Mouse (Mus musculus) kidney, postnatal 0 days (tissue): Measurements from ENCODE around the gene Atp8b4. TPM values are rescaled to one million over a fixed set of nuclear protein-coding genes. Genes with fewer than 3 reads are reported as not detected.

ENCODE experiments used
- ATAC-seq: fragments of 200-750 bp; cut with Nextera tagmentation; replicated peaks from 2 replicates; pipeline ENCODE4 v1.8.0; 2017; ENCODE audit warnings: low read depth, moderate number of reproducible peaks, moderate TSS enrichment, moderate library complexity; ENCODE audit not compliant: low FRiP score
- DNase-seq: peaks from one replicate; pipeline ENCODE4 v3.0.0-alpha.2; 2016; ENCODE audit warnings: low spot score
- H3K27ac ChIP-seq: fragments of 300-500 bp; sonication (generic); 2 replicates; pipeline ENCODE4 v1.5.1; 2014; ENCODE audit warnings: mild to moderate bottlenecking
- H3K27me3 ChIP-seq: fragments of 300-500 bp; sonication (generic); 2 replicates; pipeline ENCODE4 v1.6.1; 2014; ENCODE audit warnings: low read length, mixed read lengths; ENCODE audit not compliant: insufficient read depth
- H3K36me3 ChIP-seq: fragments of 300-500 bp; sonication (generic); 2 replicates; pipeline ENCODE4 v1.6.1; 2014; ENCODE audit warnings: low read length, mixed read lengths; ENCODE audit not compliant: insufficient read depth
- H3K4me1 ChIP-seq: fragments of 300-500 bp; sonication (generic); replicated peaks from 2 replicates; pipeline ENCODE4 v1.6.1; 2014; ENCODE audit warnings: antibody characterized with exemption, low read length, mixed read lengths; ENCODE audit not compliant: insufficient read depth
- H3K4me2 ChIP-seq: fragments of 300-500 bp; sonication (generic); 2 replicates; pipeline ENCODE4 v1.6.1; 2014; ENCODE audit warnings: mild to moderate bottlenecking, low read length, moderate library complexity, mixed read lengths
- H3K4me3 ChIP-seq: fragments of 300-500 bp; sonication (generic); replicated peaks from 2 replicates; pipeline ENCODE4 v1.5.1; 2014; ENCODE audit warnings: low read depth, low read length
- H3K9ac ChIP-seq: fragments of 300-500 bp; sonication (generic); 2 replicates; pipeline ENCODE4 v1.6.1; 2014; ENCODE audit warnings: low read depth, low read length
- H3K9me3 ChIP-seq: fragments of 300-500 bp; sonication (generic); replicated peaks from 2 replicates; pipeline ENCODE4 v1.6.1; 2016; ENCODE audit warnings: low read length, inconsistent platforms, mixed read lengths
- CTCF ChIP-seq: IDR thresholded peaks from 2 replicates; pipeline ENCODE4 v1.5.1; 2016; ENCODE audit warnings: antibody characterized with exemption, low read depth, mild to moderate bottlenecking, moderate library complexity
- WGBS: fragments of 180-500 bp; shearing (Covaris S2); extraction: QIAGEN DNeasy Blood & Tissue Kit; methylation state at CpG from one replicate; pipeline ENCODE4 v1.1.7; 2014; 5-methylcytosine and 5-hydroxymethylcytosine counted together
- polyA plus RNA-seq: library from polyadenylated mRNA; unstranded; fragments of >200 nt; fragmentation: Nextera tagmentation; extraction: Ambion mirVana; gene quantifications from 2 replicates; pipeline ENCODE4 v1.2.1, GENCODE M21; 2015

Atp8b4 gene
- polyA plus RNA-seq, 1 experiment from 2014 or later: 0.12 TPM

DNA sequence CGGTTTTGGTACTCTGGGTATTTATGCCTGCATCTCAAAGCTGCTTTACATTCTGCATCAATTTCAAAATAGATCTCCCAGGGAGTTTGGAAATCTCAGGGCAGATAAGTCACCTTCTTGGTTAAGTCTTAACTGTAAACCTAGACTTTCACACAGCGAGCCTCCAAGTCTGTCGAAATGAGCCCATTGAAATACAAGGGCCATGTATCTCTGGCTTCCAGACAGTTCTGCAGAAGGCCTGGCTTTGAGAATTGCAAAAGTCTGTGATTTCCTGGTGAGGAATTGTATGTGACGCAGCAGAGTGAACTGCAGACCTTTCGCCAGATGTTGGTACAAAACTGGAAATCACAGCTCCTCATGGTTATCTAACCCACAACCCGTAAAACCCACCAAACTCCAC is 182.4 kb downstream of the Atp8b4 start:
- H3K27me3 ChIP-seq: no peaks in the 10 kb centered on the region
- H3K4me3 ChIP-seq: no peak overlapping the region
- H3K9me3 ChIP-seq: no peaks in the 10 kb centered on the region
- TF ChIP-seq CTCF: no peak
- no peaks in the 10 kb centered on the region for H3K4me1 ChIP-seq
- H3K9ac ChIP-seq: no peak overlapping the region
- H3K27ac ChIP-seq: no peak overlapping the region
- H3K36me3 ChIP-seq: no peaks in the 10 kb centered on the region
- WGBS: 81% methylated on average over 6 of the region's 6 CpGs
- ATAC-seq: no peak
- no peak for DNase-seq
- no peak overlapping the region for H3K4me2 ChIP-seq

DNA sequence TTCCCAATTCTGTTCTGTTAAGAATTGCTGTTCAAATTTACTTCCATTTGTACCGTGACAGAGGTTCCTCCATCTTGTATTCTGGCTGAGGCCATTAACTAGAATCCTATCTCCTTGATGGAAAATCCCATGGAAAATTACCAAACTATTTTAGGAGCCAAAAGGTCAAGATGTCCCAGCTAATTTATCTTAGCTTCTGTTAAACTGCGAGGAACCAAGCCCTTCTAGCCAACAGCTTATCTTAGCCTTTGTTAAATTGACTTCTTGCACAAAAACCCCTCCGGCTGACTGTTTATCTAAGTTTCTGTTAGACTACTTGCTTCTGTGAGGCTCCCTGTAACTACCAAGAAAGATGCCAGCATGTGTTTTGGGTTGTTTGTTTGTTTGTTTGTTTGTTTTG is 183.5 kb downstream of the Atp8b4 start:
- no peak for TF ChIP-seq CTCF
- Histone ChIP-seq H3K36me3 (no peaks in the 10 kb centered on the region), H3K27ac (no peak overlapping the region), H3K4me3 (no peak overlapping the region), H3K9ac (no peak overlapping the region), H3K4me1 (no peaks in the 10 kb centered on the region), H3K4me2 (no peak overlapping the region), H3K9me3 (no peaks in the 10 kb centered on the region), H3K27me3 (no peaks in the 10 kb centered on the region)
- DNase-seq (no peak), ATAC-seq (no peak)
- 60% methylated on average over 3 of the region's 3 CpGs for WGBS

DNA sequence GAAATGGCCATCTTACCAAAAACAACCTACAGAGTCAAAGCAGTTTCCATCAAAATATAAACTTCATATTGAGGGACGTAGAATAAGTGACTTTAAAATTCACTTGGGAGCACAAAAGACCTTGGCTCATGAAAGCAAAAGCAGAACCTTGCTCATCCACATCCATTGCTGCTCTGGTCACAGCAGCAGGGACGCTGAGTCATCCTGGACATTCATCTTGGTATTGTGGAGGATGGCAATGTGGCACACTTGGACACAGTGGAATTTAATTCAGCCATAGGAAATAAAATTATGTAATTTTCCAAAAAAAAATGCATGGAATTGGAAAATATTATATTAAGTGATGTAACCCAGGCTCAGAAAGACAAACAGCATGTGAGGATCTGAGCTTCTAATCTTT is 184.1 kb downstream of the Atp8b4 start:
- 87% methylated on average over 2 of the region's 2 CpGs for WGBS
- Histone ChIP-seq H3K4me2 (no peak overlapping the region), H3K9ac (no peak overlapping the region), H3K36me3 (no peaks in the 10 kb centered on the region), H3K4me3 (no peak overlapping the region), H3K4me1 (no peaks in the 10 kb centered on the region), H3K27ac (no peak overlapping the region), H3K9me3 (no peaks in the 10 kb centered on the region), H3K27me3 (no peaks in the 10 kb centered on the region)
- ATAC-seq (no peak), DNase-seq (no peak)
- TF ChIP-seq CTCF: no peak

DNA sequence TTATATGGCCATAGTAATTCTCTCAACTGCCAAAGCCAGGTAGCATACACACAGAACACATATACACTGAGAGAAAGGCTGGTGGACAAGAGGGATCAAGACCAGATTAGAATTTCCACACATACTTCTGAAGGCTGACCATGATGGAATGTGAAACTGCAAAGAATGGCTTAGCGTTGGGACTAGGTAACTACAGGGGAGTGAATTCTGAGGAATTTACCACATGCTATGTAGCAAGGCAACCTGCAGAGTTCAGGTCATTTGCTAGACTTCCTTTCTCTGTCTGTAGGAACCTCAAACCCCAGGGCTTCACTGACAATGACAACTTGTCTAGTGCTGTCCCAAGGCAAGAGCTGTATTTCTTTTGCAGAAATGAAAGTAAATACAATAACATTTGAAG is 189.4 kb downstream of the Atp8b4 start:
- TF ChIP-seq CTCF: no peak
- no peak overlapping the region for H3K27ac ChIP-seq
- no peak overlapping the region for H3K4me3 ChIP-seq
- ATAC-seq (no peak), DNase-seq (no peak)
- H3K27me3 ChIP-seq: no peaks in the 10 kb centered on the region
- no peaks in the 10 kb centered on the region for H3K36me3 ChIP-seq
- no peaks in the 10 kb centered on the region for H3K9me3 ChIP-seq
- no peak overlapping the region for H3K9ac ChIP-seq
- 59% methylated on average over 1 of the region's 1 CpGs for WGBS
- no peak overlapping the region for H3K4me2 ChIP-seq
- no peaks in the 10 kb centered on the region for H3K4me1 ChIP-seq

DNA sequence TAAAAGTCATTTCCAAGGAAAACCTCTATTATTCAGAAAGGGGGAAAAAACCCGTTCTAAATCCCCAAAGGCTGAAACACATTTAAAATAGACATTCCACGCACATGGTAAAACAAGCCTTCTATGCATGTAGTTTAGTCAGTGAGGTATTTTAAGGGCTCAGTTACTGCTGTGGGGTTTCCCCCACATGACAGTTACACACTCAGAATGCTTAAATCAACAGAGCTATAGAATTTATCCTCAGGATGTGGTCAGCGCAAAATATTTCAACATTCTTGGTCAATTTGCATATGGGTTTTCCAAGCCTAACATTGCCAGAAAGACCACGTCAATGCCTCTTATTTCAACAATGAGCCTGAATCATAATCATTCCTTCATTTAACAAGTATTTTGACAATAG is 190.5 kb downstream of the Atp8b4 start:
- no peak overlapping the region for H3K27ac ChIP-seq
- peak; percentile 67 for DNase-seq
- no peaks in the 10 kb centered on the region for H3K27me3 ChIP-seq
- no peaks in the 10 kb centered on the region for H3K36me3 ChIP-seq
- WGBS: 70% methylated on average over 4 of the region's 4 CpGs
- ATAC-seq: no peak
- no peak for TF ChIP-seq CTCF
- H3K9me3 ChIP-seq: no peaks in the 10 kb centered on the region
- H3K4me1 ChIP-seq: no peaks in the 10 kb centered on the region
- H3K9ac ChIP-seq: no peak overlapping the region
- no peak overlapping the region for H3K4me3 ChIP-seq
- H3K4me2 ChIP-seq: no peak overlapping the region

DNA sequence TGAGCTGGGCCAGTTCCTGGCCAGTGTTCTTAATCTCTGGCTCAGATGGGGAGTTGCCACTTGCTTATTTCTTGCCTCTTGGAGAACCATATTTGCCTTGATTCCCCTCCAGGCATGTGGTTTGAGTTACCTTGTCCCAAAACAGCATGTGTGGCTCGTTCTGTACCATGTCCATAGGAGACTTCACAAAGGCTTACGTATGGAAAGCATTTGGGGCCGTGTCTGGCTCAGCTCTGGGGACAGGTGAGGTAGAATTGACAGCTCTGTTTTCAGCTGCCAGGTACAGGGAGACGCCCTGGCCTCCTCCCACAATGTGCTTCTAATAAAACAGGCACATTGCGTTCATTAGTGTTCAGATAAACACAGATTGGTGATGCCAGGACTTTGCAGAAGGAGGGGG is 195.9 kb downstream of the Atp8b4 start:
- no peak for ATAC-seq
- Histone ChIP-seq H3K4me1 (no peaks in the 10 kb centered on the region), H3K27me3 (no peaks in the 10 kb centered on the region), H3K4me3 (no peak overlapping the region), H3K9ac (no peak overlapping the region), H3K4me2 (no peak overlapping the region), H3K36me3 (no peaks in the 10 kb centered on the region), H3K9me3 (no peaks in the 10 kb centered on the region), H3K27ac (no peak overlapping the region)
- 86% methylated on average over 5 of the region's 5 CpGs for WGBS
- no peak for DNase-seq
- no peak for TF ChIP-seq CTCF

DNA sequence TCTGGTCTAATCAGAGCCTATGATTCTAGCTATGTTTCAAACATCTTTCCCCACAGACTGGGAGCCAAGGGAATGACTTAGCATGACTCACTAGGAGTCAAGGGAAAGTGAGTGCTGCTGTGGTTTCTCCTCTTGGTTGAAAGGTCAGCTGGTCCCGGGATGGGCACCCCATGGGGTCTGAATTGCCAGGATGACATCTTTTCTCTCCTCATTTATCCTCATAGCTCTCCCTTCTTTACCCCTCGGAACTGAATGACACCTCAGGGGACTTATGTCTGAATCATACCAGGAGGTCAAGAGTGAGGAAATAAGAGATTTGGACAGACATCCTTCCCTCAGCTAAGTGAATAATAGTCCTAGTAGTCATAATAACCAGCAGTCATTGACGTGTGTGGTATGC is 197.2 kb downstream of the Atp8b4 start:
- Histone ChIP-seq H3K9ac (no peak overlapping the region), H3K4me1 (no peaks in the 10 kb centered on the region), H3K9me3 (no peaks in the 10 kb centered on the region), H3K4me3 (no peak overlapping the region), H3K36me3 (no peaks in the 10 kb centered on the region), H3K27me3 (no peaks in the 10 kb centered on the region), H3K27ac (no peak overlapping the region), H3K4me2 (no peak overlapping the region)
- DNase-seq (no peak), ATAC-seq (no peak)
- no peak for TF ChIP-seq CTCF
- WGBS: 51% methylated on average over 3 of the region's 3 CpGs
